Mouse (Mus musculus) layer of hippocampus, adult 18-20 months (tissue): ENCODE data around the gene Kcnip1. TPM values are rescaled to one million over a fixed set of nuclear protein-coding genes. Genes with fewer than 3 reads are reported as not detected.

ENCODE experiments used
- DNase-seq, 2 experiments: peaks; one replicate each; pipeline ENCODE4 v3.0.0; 2022; ENCODE audit warnings: low spot score in 2 of 2
- long read RNA-seq: library from polyadenylated mRNA; stranded (forward); transcript quantifications from one replicate; pipeline ENCODE4 v2.0.0, GENCODE M21; 2021
- total RNA-seq, 2 experiments: library from RNA; stranded (reverse); gene quantifications; 2 replicates each; pipeline ENCODE4 v1.2.3; 2021

The Kcnip1 gene
- total RNA-seq: 10 to 100 TPM; 20.3 to 24.2 TPM
- long read RNA-seq, transcript Kcnip1-203 (9 exons, 1,840 nt): minor isoform, 9 of 29 reads
- long read RNA-seq, transcript Kcnip1-201 (8 exons, 1,749 nt): major isoform, 17 of 29 reads
- long read RNA-seq, partial matches to known transcripts: 1 of 29 reads
- long read RNA-seq, other reads (novel, unspliced or antisense): 1 of 29 reads

DNA sequence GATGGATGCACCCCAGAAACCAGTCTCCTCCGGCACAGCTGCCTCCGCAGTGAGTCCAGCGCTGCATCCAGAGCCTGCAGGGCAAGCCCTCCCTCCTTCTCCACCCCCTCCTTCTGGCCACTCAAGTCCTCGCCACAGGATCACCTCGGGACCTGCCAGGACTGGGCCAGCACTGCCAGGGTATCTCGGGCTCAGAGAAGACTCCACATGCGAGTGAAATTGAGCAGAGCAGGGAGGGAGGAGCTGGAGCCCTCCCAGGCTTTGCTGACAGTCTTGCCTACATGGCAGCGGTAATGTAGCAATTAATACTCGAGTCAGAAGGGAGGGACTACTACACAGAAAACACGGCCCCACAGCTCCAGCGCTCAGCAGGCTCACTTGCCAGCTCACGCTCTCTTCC lies at the start of gene Kcnip1:
TSS of gene Kcnip1 (minus strand) at position 215 of the 400 bp plus-strand sequence.
- peak in 1 of 2 experiments; percentile 6 for DNase-seq

DNA sequence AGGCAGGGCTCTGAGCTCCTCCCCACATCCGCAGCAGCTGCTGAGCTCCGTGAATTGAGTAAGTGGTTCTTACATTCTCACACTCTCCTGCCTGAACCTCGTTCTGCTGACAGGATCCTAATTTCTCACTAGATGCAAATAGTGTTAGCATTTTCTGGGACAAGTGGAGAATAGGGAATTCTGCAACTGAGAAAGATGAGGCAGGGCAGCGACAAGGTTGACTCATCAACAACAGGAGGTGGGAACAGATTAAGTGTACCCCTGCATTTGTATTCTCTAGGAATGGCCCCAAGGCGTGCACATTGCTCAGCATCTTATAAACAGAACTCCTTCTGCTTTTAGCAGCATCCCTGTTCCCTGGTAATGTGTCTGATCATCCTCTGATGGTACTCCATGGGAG lies 47.1 kb upstream of the Kcnip1 start:
- DNase-seq: no peak

DNA sequence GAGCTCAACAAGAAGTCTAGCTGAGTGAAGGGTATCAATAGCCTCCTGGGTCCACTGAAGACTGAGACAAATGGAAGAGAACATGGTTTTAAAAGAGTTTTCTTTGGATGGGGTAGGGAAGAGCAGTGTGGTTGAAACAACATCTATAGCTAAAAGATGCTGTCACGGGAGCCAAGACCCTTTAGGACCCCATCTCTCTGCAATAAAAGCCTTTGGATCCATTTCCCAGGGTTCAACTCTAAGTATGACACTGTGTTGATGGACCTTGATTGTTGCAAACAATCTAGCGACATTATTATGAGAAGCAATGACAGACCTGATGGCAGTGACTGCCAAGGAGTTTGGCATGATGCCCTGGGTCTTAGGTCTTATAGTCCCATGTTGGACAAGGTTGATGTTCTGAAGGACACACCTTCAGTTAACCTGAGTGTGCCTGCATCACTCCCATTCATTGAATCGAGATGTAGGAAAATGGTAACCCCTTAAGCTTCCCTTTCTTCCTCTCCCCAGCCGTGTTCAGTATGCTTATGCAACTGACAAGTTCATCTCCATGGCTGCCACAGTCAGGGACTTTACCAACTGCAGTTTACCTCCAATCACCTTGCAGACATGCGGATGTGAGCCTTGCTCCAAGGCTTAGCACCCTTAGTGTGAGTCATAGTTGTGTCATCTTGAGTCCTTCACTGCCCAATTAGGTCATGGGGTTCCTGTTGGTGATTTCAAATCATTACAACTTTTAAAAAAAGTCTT lies 43.1 kb upstream of the Kcnip1 start:
- no peak for DNase-seq

DNA sequence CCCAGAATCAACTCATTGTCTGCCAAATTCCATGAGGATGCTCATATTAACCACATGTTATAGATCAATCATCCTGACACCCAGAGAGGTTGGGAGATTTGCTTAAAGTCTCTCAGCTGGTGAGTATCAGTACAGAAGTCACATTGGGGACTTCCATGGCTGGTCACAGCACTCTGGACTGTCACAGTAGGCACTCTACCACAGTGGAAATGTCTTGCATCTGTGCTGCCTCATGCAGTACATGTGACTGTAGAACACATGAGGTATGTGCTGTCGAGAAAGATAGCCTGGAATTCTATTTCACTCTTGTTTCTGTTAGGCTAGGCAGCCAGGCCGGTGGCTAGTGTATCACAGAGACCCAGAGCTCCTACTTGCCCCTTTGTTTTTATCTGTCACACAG lies 41.8 kb upstream of the Kcnip1 start:
- no peak for DNase-seq

DNA sequence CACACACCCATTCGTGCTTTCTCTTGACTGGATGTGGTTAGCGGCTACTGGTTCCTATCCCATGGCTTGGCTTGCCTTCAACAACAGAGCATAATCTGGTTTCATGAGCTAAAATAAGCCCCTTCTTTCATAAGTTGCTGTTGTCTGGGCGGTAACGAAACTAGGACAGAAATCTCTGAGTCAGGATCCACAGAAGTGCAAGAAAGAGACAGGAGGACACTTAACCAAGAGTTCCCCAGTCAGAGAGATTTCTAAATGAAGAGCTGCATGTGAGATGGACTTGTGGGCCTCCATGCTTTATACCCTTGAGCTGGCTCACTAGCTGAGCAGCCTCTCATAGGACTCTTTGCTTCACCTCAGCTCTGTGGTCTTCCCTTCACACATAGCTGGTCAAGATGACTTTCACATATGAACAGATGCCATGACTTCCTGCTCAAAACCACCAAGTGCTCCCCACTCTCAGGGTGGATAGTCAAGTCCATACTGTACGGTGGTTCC lies 41.1 kb upstream of the Kcnip1 start:
- DNase-seq: no peak

DNA sequence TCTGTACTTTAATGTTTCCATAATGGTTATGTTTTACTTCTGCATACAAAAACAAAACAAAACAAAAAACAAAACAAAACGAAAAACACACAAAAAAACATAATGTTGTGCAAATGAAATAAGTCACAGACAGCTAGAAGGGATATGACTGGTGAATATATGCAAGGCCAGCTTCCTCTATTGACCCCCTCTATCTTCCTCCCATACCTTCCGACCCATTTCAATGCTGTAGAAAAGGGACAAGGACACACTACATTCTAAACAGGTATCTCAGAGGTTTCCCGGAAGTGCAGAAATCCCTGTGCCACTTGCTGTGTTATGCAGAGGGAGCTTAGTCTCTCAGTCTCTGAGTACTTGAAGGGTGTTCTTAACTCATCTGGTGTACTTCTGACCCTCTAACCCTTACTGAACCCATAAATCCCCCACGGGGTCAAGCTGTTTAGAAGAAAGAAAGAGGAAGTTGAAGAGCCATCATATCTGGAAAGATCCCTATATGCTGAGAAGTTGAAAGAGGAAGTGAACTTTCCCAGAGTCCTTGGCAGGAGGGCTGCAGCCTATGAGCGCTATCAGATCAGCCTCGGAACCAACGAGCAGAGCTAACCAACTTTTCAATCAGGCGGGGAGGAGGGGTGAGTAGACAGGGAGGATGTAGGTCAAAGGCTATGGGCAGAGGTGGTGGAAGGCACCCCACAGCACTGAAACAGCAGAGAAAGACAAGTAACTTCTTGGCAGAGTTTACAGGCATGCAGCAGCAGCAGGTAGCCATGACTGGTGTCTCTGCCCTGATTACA lies 38.3 kb upstream of the Kcnip1 start:
- DNase-seq: no peak

DNA sequence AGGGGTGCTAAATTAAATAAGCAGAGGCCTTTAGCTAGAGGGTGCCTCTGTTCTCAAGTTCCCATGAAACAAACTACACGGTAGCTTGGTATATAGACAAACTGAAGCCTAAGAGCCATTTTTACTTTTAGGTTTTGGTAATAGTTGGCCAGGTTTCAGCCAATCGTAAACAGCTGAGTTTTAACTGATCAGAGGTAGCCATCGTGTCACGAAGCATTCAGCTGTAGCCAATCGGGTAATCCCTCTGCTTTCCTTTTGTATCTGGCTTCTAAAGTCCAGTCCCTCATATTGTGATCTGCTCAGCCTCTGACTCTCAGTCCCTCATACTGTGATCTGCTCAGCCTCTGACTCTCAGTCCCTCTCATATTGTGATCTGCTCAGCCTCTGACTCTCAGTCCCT lies 36.7 kb upstream of the Kcnip1 start:
- DNase-seq: no peak

DNA sequence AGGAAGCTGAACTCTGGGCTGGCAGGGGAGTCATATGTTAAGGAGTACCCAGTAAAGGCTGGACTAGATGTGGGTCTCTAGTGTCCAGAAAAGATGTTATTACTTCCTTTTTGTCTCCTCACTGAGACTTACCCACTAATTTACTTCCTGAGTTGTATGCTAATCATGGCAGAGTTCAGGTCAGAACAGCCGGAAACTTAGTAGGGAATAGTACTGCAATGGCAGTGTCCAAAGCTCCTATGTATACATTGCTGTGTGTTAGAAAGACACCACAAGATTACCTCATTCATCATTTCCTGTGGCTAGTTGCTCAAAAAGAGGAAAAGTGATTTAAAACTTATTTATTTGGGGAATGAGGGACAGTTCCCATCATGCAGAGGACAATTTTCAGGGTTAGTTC lies 32.1 kb upstream of the Kcnip1 start:
- DNase-seq: no peak

DNA sequence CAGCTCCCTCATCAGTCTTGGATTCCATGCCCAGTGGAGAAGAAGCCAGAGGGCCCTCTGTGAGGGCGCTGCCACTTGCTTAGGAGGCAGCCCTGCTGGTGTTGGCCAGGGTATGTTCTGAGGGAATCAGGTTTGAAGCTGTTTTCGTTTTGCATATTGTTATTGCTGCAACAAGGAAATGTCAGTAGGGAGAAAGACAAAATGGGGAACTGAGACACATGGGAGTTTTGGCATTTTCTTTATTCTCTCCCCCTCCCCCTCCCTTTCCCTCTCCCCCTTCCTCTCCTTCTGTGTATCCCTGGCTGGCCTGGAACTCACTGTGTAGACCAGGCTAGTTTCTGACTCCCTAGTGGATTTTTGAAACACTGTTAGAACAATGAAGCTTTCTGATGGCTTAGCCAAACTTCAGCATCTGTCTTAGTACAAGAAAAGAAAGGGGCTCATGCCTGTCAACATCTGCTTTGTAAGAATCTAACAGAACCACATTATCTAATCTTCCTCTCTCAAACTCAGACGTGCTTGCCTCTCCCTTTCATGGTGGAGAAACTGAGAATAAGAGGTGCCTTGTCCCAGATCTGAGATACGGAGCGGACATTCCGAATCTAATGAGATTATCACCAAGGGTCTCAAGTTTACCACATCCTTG lies 19.2 kb upstream of the Kcnip1 start:
- DNase-seq: no peak

DNA sequence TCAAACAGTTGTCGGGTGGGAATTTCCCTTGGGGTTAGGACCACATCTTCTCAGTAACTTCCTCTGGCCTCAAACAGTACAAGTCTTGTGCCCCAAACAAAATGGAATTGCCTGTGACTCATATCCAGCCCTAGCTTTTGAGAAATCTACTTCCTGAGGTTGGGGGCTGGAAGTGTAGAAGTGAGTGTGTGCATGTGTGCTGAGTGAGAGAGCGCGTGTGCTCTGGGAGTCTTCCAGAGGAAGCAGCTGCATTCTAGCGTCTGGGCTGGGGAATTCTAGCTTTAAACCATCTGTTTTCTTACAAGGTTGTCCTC lies 17.9 kb upstream of the Kcnip1 start:
- no peak for DNase-seq

DNA sequence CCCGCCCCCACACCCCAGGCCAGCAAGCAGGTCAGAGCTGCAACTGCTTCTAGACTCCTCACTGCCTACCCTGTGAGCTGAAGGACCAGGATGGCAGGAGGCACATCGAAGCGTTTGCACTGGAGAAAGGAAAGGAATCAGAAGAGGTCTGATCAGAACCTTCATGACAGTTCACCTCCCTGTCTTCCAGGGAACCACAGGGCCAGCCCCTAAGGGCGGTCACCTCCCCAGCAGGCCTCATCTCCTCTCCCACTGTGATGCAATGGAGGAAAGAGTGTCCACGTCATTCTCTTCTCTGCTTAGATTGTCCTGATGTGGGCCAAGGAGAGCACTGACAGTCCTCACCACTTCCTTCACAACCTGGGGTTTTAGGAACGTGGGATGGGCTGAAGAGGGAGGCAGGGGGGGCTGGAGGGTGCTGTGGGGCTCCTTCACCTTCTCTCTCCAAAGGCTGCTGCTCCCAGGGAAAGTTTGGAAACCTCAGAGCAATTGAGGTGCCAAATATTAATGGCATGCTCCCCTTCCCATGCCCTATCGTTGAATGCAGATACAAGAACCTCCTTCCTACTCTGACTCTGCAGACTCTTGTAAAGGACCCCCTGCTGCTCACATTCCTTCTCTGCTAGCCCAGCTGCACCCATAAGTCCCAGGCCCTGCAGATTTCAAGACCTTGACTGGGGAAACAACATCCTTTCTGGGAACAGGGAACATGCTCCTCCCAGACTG lies 17.3 kb upstream of the Kcnip1 start:
- DNase-seq: no peak

DNA sequence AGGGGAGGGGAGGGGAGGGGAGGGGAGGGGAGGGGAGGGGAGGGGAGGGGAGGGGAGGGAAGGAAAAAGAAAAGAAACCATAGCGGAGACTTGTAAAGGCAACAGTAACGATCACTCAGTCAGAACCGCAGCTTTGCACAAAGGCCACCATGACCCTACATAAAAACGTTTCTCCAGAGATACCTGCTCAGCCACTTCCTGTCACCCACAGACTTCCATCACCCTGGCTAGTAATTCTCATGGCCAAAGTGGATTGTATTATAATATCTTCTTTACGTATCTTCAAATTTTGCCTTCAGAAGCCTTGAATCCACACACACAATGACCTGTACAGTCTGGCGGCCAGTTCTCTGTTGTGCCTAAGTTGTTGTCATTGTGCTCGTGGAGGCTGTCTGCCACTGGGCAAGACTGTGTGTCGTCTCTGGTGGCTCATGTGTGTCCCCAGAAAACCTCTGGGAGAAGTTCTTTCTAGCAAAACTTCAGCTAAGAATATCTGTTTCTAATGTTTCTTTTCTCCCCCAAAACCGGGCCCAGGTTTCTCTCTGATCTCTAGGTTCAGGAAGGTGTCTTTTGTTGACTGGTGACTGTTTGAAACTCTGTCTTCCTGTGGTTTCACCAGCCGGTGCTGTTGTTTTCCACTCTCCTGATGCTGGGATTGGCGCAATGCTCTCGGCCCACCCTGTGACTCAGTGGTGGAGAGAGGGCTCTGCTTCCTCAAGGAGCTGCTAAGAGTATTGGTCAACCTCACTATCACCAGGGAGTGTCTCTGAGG lies 16.6 kb upstream of the Kcnip1 start:
- no peak for DNase-seq

DNA sequence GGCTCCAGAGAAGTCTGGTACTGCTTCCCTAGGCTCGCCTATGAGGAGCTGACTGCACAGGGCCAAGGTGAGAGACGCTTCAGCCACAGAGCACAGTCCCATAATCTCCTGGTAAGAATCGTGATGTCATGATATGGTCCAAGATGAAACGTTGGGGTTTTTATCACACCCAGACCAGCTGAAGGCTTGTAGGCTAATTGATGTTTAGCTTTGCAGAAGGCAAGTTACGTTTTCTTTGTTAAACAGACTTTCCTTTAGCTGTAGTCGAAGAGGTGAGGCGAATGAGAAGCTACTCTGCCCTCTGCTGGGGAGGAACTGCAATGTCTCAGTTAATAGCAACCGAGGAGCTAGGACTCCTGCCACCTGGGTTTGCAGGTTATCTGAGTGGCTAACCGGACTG lies 15.8 kb upstream of the Kcnip1 start:
- DNase-seq: peak; percentile 9 to 71

DNA sequence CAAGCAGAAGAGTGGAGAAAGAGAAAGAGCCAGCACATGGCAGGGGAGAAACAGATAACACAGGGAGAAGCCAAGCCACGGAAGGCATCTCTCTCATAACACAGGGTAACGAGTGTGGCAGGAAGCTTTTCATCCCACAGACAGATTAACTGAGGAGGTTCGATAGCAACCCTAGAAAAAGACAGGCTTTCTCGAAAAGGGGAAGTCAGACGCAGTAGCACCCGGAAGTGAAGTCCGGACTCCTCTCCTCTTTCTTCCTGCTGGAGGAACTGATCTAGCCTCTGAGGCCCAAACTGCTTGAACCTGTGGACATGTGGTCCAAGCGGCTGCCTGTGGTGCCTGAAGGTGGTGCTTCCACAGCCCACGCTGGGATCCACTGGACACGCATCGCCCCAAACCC lies 15.3 kb upstream of the Kcnip1 start:
- no peak for DNase-seq

DNA sequence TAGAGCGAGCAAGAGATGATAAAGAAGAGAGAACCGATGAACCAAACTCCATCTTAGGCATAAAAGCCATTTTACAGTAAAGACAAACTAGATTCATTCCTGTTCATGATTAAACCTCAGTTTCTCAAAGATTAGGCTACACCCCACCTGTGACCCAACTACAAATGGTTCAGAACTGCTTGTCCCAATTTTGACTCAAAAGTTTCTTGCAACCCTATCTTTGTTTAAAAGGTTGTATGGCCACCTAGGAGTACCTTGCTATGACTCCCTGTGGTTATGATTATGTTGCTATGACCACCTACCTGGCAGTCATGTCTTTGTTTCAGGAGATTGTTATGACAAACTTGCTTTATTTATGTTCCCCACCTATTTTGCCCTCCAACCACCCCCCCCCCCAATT lies 14.7 kb upstream of the Kcnip1 start:
- DNase-seq: no peak

DNA sequence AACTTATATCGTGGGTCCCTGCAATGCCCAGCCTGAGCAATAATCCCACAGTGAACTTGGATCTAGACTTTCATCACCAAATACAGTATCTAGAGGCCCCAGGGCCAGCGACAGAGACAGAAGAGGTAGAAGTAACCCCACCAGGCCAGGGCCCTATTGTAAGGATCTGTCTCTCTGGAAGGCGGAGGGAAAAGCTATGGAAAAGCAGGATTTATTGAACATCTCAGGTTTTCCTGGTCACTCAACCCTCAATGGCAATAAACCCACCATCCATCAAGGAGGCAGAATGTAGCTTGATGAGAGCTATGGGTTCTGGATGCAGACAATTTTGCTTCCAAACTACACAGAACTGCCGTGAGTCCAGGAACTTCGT lies 9.6 kb upstream of the Kcnip1 start:
- no peak for DNase-seq

DNA sequence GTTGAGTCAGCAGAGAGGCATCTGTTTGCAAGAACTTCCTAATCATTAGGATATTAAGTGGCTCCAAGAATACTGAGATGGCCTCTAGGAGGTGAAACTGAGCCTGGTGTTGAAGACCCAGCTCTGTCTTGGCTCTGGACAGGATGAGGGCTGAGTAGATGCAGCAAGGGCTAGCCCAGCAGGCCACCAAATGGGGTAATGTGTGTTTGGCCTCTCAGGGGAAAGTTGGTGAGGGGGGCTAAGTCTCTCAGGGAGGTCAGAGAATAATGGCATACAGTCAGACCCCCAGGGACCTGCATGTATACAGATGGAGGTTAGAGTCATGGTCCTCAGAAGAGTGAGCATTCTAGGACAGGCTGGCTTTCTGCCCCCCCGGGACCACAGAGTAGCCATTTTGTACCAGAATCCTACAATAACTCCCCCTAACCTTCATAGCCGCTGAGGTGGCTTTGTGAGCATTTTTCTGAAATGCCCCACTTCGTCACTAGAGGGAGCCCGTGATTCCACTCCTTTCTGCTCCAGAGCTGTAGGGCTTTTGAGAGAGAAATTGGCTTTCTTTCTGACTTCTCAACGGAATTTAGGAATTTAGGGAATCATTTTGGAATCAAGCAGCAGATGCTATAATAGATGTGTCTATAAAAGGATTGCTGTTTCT lies 9.1 kb upstream of the Kcnip1 start:
- DNase-seq: peak; percentile 16 to 72

DNA sequence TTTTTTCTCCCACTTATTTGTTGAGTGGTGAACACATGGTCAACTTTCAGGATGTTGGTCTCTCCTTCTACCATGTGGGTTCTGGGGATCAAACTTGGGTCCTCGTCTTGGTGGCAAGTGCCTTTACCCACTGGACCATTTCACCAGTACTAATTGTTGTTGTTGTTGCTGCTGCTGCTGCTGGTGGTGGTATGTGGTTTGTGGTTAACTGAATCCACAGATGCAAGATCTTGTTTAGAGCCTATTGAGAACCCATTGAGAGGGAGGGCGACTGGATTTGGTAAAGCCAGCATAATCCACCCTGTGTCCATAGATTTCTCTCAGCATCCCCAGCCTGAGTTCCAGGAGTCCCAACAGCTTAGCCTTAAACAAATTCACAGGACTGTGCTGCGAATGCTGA lies 7.5 kb upstream of the Kcnip1 start:
- no peak for DNase-seq

DNA sequence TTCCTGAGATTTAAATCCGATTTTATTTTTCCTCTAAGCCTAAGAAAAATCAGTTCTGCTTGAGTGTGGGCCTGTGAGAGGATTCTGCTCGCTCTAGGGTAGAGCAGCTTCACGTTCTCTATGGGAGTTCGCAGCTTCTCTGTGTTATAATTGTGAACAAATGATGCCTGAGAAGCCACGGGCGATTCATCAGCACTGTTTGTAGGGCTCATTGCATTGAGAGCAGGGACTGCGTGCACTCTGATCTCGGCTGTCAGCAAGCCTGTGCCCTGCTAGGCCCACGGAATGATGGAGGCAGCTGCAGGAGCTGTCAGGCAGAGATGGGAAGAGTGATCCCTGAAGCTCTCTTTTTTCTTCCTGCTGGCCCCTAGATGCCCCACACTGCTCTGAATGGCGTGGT lies 5.3 kb upstream of the Kcnip1 start:
- DNase-seq: no peak

DNA sequence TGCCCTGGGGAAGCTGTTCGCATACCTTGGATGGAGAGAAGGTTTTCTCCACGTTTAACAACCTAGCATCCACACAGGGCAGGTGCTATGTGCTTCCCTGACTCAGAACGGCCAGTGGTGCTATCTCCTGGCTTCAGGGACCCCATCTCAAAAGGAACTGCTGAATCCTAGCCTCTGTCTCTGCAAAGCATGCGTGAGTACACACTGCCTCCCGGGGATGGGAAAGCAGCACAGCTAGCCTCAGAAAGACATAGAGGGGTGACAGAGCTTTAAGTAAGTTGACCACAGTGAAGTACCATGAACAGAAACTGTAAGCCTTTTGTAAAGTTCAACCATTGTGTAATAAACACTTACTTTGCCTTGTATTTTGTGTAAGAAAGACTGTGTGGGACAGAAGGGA lies 544 bp upstream of the Kcnip1 start:
- DNase-seq: no peak
